11 mouse cellular contexts compared by ENCODE assay signal in genomic region chr1:158513572-158513971, GRCm38 (mm10).
DNase-seq lines count a peak whose midpoint lies in the region; ATAC-seq and TF ChIP-seq lines count a peak whose summit lies in the region.
"Had no signal": no experiment of that assay in that cellular context is flagged by ENCODE, and none has a peak within 500 bp of the region (broad histone marks: within the 10 kb centered on the region; RNA-seq: fewer than 3 reads in every experiment).

No protein-coding gene starts in this region.

- no peak overlapping the region for H3K9ac ChIP-seq in forebrain, postnatal 0 days
- H3K9ac ChIP-seq: embryonic facial prominence, embryonic 13.5 days had no signal

- H3K4me1 ChIP-seq in forebrain, postnatal 0 days (ENCODE audit: insufficient read depth), result no peaks in the 10 kb centered on the region
- H3K4me1 ChIP-seq: embryonic facial prominence, embryonic 13.5 days had no signal

- no peak for TF ChIP-seq CTCF in forebrain, postnatal 0 days (IDR thresholded peaks at IDR 0.05; ENCODE audit: low read depth)

- no peak overlapping the region for H3K4me2 ChIP-seq in forebrain, postnatal 0 days (ENCODE audit: low read depth)
- H3K4me2 ChIP-seq: embryonic facial prominence, embryonic 13.5 days; midbrain, embryonic 11.5 days had no signal

- H3K27ac ChIP-seq in forebrain, postnatal 0 days (ENCODE audit: low read depth, low read length), result no peak overlapping the region
- H3K27ac ChIP-seq: embryonic facial prominence, embryonic 13.5 days; hindbrain, postnatal 0 days had no signal

- DNase-seq in gastrocnemius, postnatal 10 days, result peak; percentile 10
- DNase-seq in gastrocnemius, postnatal 14 days, result no peak
- DNase-seq in forebrain, postnatal 0 days, result peak; percentile 80
- DNase-seq in layer of hippocampus, adult 18-20 months (ENCODE audit: low spot score in 2 of 2), result peak; percentile 80 to 87
- DNase-seq in lung, postnatal 14 days, result peak; percentile 7
- no peak for DNase-seq in embryo, embryonic 9.5 days (ENCODE audit: extremely low spot score)
- DNase-seq in adrenal gland, postnatal 25 days, result no peak

- H3K36me3 ChIP-seq in forebrain, postnatal 0 days (ENCODE audit: insufficient read depth), result peaks cover 15% of the 10 kb centered on the region

- no peak overlapping the region for H3K4me3 ChIP-seq in forebrain, postnatal 0 days (ENCODE audit: low read depth, low read length)
- H3K4me3 ChIP-seq: embryonic facial prominence, embryonic 13.5 days had no signal

- 66% methylated on average over 13 of the region's 13 CpGs for WGBS in forebrain, postnatal 0 days

- peak; percentile 50 for ATAC-seq in forebrain, postnatal 0 days
- ATAC-seq in erythroblast, adult 5-6 weeks (replicated peaks; ENCODE audit: low FRiP score, poor library complexity, severe bottlenecking), result no peak
- ATAC-seq: hindbrain, postnatal 0 days had no signal

- intact Hi-C loops in gastrocnemius, postnatal 14 days (cut with DNase I; ENCODE audit: low total_unique reads), result no loop called here

- H3K27me3 ChIP-seq in forebrain, postnatal 0 days (ENCODE audit: insufficient read depth, low read length), result no peaks in the 10 kb centered on the region
- H3K27me3 ChIP-seq: embryonic facial prominence, embryonic 13.5 days had no signal

- H3K9me3 ChIP-seq in forebrain, postnatal 0 days (ENCODE audit: low read length), result no peaks in the 10 kb centered on the region
- H3K9me3 ChIP-seq: embryonic facial prominence, embryonic 13.5 days had no signal

Comparison
In these comparisons a context has a peak if more than half of its experiments do, and no peak if none do; other contexts are left out.
1. DNase-seq: peak in gastrocnemius, postnatal 10 days (single experiment), forebrain, postnatal 0 days (single experiment), layer of hippocampus, adult 18-20 months (2 of 2) and lung, postnatal 14 days (single experiment); none in gastrocnemius, postnatal 14 days (single experiment), embryo, embryonic 9.5 days (single experiment) and adrenal gland, postnatal 25 days (single experiment).